Mouse (Mus musculus) C2C12 (cell line): ENCODE data around the gene Flot2.

Experiments
- CEBPB ChIP-seq: IDR thresholded peaks from one replicate; pipeline ENCODE4 v1.6.1; 2011; ENCODE audit warnings: low read depth, mild to moderate bottlenecking, control low read depth, moderate library complexity
- CTCF ChIP-seq: IDR thresholded peaks from one replicate; pipeline ENCODE4 v1.5.1; 2011; ENCODE audit not compliant: control insufficient read depth, insufficient read depth, insufficient read length
- MAX ChIP-seq: IDR thresholded peaks from one replicate; pipeline ENCODE4 v1.6.1; 2011; ENCODE audit warnings: mild to moderate bottlenecking, control low read depth
- MYOD1 ChIP-seq: IDR thresholded peaks from one replicate; pipeline ENCODE4 v1.6.1; 2011; ENCODE audit warnings: low read depth; ENCODE audit not compliant: control insufficient read depth, insufficient read length
- MYOG ChIP-seq: IDR thresholded peaks from one replicate; pipeline ENCODE4 v1.6.1; 2011; ENCODE audit not compliant: control insufficient read depth, insufficient read length; ENCODE audit errors: extremely low read depth

- TF ChIP-seq CTCF (no peak), MYOG (no peak), MYOD1 (no peak), CEBPB (no peak), MAX (peak; percentile 45)
Measured at GRCm38 (mm10) chr11:78094504-78095143, 56.9 kb downstream of the Flot2 start, which contains the start of gene Fam222b.
